Mouse (Mus musculus) regulatory T cell (primary cell): ENCODE measurements at regions not wholly inside any gene's neighbourhood (a gene's known extent, or its start where the extent isn't known, plus 50 kb on each side); places are given as distances from the start of the nearest gene placed in this dataset.
"Not testable (repeated sequence)": the region's sequence is repeated elsewhere in the genome, so short reads cannot be mapped to it uniquely, and the experiment has no call there.

Experiments used
- in situ Hi-C: fragments of 300-600 bp; cut with MboI, MseI; formaldehyde crosslinking; loops from one replicate; pipeline ENCODE4 v1.15.1; 2025; ENCODE audit warnings: high pct_unique_total_duplicates

DNA sequence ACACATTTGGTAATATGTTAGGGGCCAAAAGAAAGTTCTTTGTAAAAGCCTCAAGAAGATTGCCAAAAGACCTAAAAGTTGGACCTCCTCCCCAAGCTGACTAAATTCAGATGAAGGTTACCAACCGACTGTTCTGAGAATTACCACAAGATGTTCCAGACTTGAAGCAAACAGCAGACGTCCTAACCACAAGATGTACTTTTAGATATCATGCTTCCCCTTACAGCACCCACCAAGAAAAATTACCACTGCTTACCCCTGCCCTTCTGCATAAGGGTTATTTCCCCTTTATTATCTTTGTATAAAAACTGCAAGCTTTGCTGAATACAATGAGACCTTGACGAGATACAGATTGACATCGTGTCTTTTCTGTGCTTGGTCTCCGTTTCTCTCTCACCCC lies 121.6 kb upstream of the Cst10 start:
- in situ Hi-C loops = no loop called here

DNA sequence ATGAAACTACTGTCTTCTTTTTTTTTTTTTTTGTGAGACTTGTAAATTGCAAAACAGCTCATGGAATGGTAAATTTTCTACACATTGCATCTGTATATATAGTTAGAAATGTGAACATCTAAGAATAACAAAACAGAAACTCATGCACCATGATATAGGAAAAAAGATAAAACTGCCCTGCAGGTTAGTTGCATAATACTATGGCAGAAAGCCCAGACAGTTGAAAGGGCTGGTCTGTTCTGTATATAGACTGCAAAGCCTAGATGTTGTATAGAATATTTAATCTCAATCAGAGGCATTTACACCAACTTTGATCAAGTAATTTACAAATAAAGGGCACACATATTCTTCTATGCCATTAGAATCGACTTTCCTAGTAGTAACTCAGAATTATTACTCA lies 120.7 kb upstream of the Cst10 start:
- in situ Hi-C loops = no loop called here

GRCm38 (mm10) chr2:149296936-149297335 lies 107.9 kb upstream of the Cst10 start:
- in situ Hi-C loops = not testable (repeated sequence)

DNA sequence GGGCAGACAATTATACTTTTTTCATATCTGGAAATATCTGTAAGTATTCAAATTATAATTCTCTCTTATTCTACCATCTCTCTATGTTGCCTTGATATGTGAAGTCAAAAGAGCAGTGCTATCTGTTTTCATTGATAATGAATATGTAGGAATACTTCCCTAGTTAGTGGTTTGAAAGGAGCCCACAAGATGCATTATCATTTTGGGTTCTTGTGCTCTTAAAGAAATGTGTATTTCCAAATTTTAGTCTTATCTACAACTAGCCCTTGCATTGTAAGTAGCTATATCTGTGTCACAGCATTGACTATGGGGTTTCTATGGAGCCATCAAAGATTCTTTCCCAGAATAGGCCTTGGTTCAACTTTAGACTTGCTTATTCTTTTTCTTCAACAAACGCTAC lies 99.3 kb upstream of the Cst10 start:
- in situ Hi-C loops = no loop called here

- in situ Hi-C loops = loop anchor here (5.0 kb wide), 2 partner anchors 72 to 747 kb away; no protein-coding TSS in a partner anchor
These were observed 54.5 kb upstream of the Cst10 start for GRCm38 (mm10) chr2:149350239-149350811.
